Mouse (Mus musculus) cerebellum, adult 2 months (tissue): ENCODE measurements around the gene Ano2.

Experiments
- CTCF ChIP-seq: fragments of 200-500 bp; IDR thresholded peaks from 2 replicates; pipeline ENCODE4 v1.5.1; 2011; ENCODE audit warnings: low read depth, mild to moderate bottlenecking, control low read depth, low read length, moderate library complexity, borderline replicate concordance; ENCODE audit not compliant: insufficient read depth
- POLR2A ChIP-seq: fragments of 200-500 bp; IDR thresholded peaks from 2 replicates; pipeline ENCODE4 v1.6.1; 2011; ENCODE audit warnings: low read length, control low read depth, borderline replicate concordance; ENCODE audit not compliant: insufficient read depth

GRCm38 (mm10) chr6:125992731-125993130 is 302.5 kb downstream of the Ano2 start:
- TF ChIP-seq CTCF (no peak), POLR2A (no peak)
